Mouse (Mus musculus) midbrain, embryonic 13.5 days (tissue): ENCODE measurements around the gene Adgrb2. TPM values are rescaled to one million over a fixed set of nuclear protein-coding genes. Genes with fewer than 3 reads are reported as not detected.

Experiments used
- ATAC-seq: fragments of 200-750 bp; cut with Nextera tagmentation; 2 replicates; pipeline ENCODE4 v1.8.0; 2017; ENCODE audit warnings: mild to moderate bottlenecking, moderate TSS enrichment, moderate library complexity
- H3K27ac ChIP-seq: fragments of 300-500 bp; sonication (generic); 2 replicates; pipeline ENCODE4 v1.5.1; 2015; ENCODE audit warnings: inconsistent platforms, mild to moderate bottlenecking, moderate library complexity
- H3K27me3 ChIP-seq: fragments of 300-500 bp; sonication (generic); 2 replicates; pipeline ENCODE4 v1.6.1; 2015; ENCODE audit warnings: mild to moderate bottlenecking, inconsistent platforms
- H3K36me3 ChIP-seq: fragments of 300-500 bp; sonication (generic); 2 replicates; pipeline ENCODE4 v1.6.1; 2015; ENCODE audit warnings: mild to moderate bottlenecking, inconsistent platforms
- H3K4me1 ChIP-seq: fragments of 300-500 bp; sonication (generic); replicated peaks from 2 replicates; pipeline ENCODE4 v1.6.1; 2015; ENCODE audit warnings: inconsistent platforms
- H3K4me2 ChIP-seq: fragments of 300-500 bp; sonication (generic); replicated peaks from 2 replicates; pipeline ENCODE4 v1.6.1; 2015; ENCODE audit warnings: moderate library complexity, mild to moderate bottlenecking, inconsistent platforms
- H3K4me3 ChIP-seq: fragments of 300-500 bp; sonication (generic); replicated peaks from 2 replicates; pipeline ENCODE4 v1.5.1; 2015; ENCODE audit warnings: mild to moderate bottlenecking, inconsistent platforms
- H3K9ac ChIP-seq: fragments of 300-500 bp; sonication (generic); replicated peaks from 2 replicates; pipeline ENCODE4 v1.6.1; 2015; ENCODE audit warnings: mild to moderate bottlenecking, inconsistent platforms
- H3K9me3 ChIP-seq: fragments of 300-500 bp; sonication (generic); 2 replicates; pipeline ENCODE4 v1.6.1; 2016; ENCODE audit warnings: mild to moderate bottlenecking, inconsistent platforms
- WGBS: fragments of 180-500 bp; shearing (Covaris S2); methylation state at CpG from one replicate; pipeline ENCODE4 v1.1.7; 2015; 5-methylcytosine and 5-hydroxymethylcytosine counted together
- polyA plus RNA-seq: library from polyadenylated mRNA; unstranded; fragments of >200 nt; fragmentation: Nextera tagmentation; extraction: Ambion mirVana; gene quantifications from 2 replicates; pipeline ENCODE4 v1.2.1, GENCODE M21; 2015

Gene Adgrb2
- polyA plus RNA-seq, 1 experiment from 2014 or later, result 11.0 TPM

- H3K4me1 ChIP-seq, result peaks cover 52% of the 10 kb centered on the region
- WGBS, result 82% methylated on average over 16 of the region's 16 CpGs
Observed at GRCm38 (mm10) chr4:129992720-129993119, 8.1 kb downstream of the Adgrb2 start.

GRCm38 (mm10) chr4:129993213-129993612 lies 8.5 kb downstream of the Adgrb2 start:
- Histone ChIP-seq H3K27me3 (0 out of 2 replicates have a peak, but pooled peaks cover 7% of the 10 kb centered on the region), H3K36me3 (peaks cover 30% of the 10 kb centered on the region), H3K9ac (no peak overlapping the region), H3K27ac (no peak overlapping the region), H3K4me2 (no peak overlapping the region), H3K4me1 (peaks cover 47% of the 10 kb centered on the region), H3K4me3 (no peak overlapping the region), H3K9me3 (no peaks in the 10 kb centered on the region)
- no peak for ATAC-seq
- 92% methylated on average over 5 of the region's 5 CpGs for WGBS

More at GRCm38 (mm10) chr4:129992720-129993119, 8.1 kb downstream of the Adgrb2 start:
- H3K27ac ChIP-seq, result no peak overlapping the region
- no peak overlapping the region for H3K4me3 ChIP-seq
- H3K27me3 ChIP-seq, result 0 out of 2 replicates have a peak, but pooled peaks cover 7% of the 10 kb centered on the region
- H3K4me2 ChIP-seq, result no peak overlapping the region
- peaks cover 30% of the 10 kb centered on the region for H3K36me3 ChIP-seq
- H3K9me3 ChIP-seq, result no peaks in the 10 kb centered on the region
- H3K9ac ChIP-seq, result no peak overlapping the region
- ATAC-seq, result no peak

- no peak overlapping the region for H3K4me3 ChIP-seq
- no peaks in the 10 kb centered on the region for H3K9me3 ChIP-seq
- 0 out of 2 replicates have a peak overlapping the region, but pooled peaks have one; percentile 2 for H3K27ac ChIP-seq
- H3K27me3 ChIP-seq, result 0 out of 2 replicates have a peak, but pooled peaks cover 7% of the 10 kb centered on the region
- peaks cover 38% of the 10 kb centered on the region for H3K4me1 ChIP-seq
- H3K36me3 ChIP-seq, result peaks cover 32% of the 10 kb centered on the region
- ATAC-seq, result no peak
- WGBS, result 79% methylated on average over 16 of the region's 16 CpGs
- 0 out of 2 replicates have a peak overlapping the region, but pooled peaks have one; percentile 19 for H3K9ac ChIP-seq
- H3K4me2 ChIP-seq, result no peak overlapping the region
Observed at GRCm38 (mm10) chr4:129993944-129994695, 9.4 kb downstream of the Adgrb2 start.

DNA sequence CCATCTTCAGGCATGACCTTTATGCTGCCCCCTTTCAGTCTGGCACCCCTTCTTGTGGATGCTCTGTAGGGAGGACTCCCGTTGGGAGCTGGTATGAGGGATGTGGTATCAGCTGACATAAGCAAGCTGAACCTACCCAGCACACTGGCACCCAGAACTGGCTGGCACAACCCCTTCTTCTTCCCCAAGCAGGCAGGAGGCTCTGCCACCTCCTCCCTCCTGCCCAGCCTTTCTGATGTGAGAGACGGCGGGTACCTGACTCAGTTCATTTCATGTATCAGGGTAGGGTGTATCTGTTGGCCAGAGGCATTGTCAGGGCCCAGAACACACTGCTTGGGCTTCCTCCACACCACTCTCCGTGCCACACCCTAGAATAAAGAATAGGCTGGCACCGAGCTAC lies 10.1 kb downstream of the Adgrb2 start:
- no peak for ATAC-seq
- Histone ChIP-seq H3K9me3 (no peaks in the 10 kb centered on the region), H3K4me3 (no peak overlapping the region), H3K36me3 (peaks cover 34% of the 10 kb centered on the region), H3K27ac (peak overlapping the region; percentile 2; the same call in 1 of the 2 replicates), H3K4me2 (no peak overlapping the region), H3K4me1 (peaks cover 32% of the 10 kb centered on the region), H3K27me3 (0 out of 2 replicates have a peak, but pooled peaks cover 7% of the 10 kb centered on the region), H3K9ac (no peak overlapping the region)
- 85% methylated on average over 5 of the region's 5 CpGs for WGBS

GRCm38 (mm10) chr4:129995255-129995654 lies 10.6 kb downstream of the Adgrb2 start:
- Histone ChIP-seq H3K9me3 (no peaks in the 10 kb centered on the region), H3K4me2 (no peak overlapping the region), H3K9ac (no peak overlapping the region), H3K4me1 (peaks cover 30% of the 10 kb centered on the region), H3K27ac (no peak overlapping the region), H3K4me3 (no peak overlapping the region), H3K27me3 (0 out of 2 replicates have a peak, but pooled peaks cover 7% of the 10 kb centered on the region), H3K36me3 (peaks cover 34% of the 10 kb centered on the region)
- no peak for ATAC-seq
- WGBS, result 90% methylated on average over 8 of the region's 8 CpGs

- WGBS, result 80% methylated on average over 4 of the region's 4 CpGs
- no peak for ATAC-seq
- Histone ChIP-seq H3K4me3 (no peak overlapping the region), H3K4me1 (peaks cover 30% of the 10 kb centered on the region), H3K4me2 (no peak overlapping the region), H3K36me3 (peaks cover 34% of the 10 kb centered on the region), H3K9me3 (no peaks in the 10 kb centered on the region), H3K27ac (no peak overlapping the region), H3K27me3 (0 out of 2 replicates have a peak, but pooled peaks cover 7% of the 10 kb centered on the region), H3K9ac (no peak overlapping the region)
Observed at GRCm38 (mm10) chr4:129996015-129996414, 11.3 kb downstream of the Adgrb2 start.

DNA sequence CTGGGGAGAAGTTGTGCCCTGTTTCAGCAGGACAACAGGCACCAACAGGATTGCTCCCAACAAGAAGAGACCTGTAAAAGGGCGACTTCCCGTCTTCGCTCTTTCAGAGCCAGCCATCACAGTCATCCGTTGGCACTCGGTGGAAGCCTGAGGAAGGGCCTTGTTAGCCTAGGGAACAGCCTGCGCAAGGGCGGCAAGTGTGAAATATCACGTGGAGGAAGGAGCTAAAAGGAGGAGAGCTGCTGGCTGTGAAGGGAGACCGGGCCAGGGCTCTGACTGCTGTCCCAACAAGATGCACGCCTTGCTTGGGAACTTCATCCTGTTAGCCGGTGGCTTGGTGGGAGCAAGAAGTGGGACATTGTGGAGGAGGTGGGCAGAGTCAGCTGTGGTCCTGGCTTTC lies 13.5 kb downstream of the Adgrb2 start:
- 79% methylated on average over 11 of the region's 11 CpGs for WGBS
- Histone ChIP-seq H3K36me3 (peaks cover 22% of the 10 kb centered on the region), H3K9ac (no peak overlapping the region)

DNA sequence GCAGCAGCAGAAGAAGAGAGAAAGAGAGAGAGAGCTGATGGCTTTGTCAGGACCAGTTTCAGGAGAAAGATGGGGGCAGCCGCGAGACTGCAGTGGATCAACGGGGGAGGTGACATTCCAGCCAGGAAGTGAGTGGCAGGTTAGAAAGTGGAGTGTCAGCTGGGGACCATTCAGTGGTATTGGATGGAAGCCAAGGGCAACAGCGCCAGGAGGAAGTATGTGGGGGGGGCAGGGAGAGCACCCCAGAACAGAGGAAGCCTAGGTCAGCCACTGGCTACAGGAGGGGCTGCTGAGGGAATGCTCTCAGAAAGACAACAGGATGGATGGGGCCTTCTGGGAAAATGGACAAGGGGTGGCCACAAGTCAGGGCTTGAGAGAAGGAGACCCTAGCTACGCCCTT lies 17.0 kb downstream of the Adgrb2 start:
- Histone ChIP-seq H3K36me3 (0 out of 2 replicates have a peak, but pooled peaks cover 13% of the 10 kb centered on the region), H3K4me2 (no peak overlapping the region), H3K4me3 (no peak overlapping the region), H3K27me3 (no peaks in the 10 kb centered on the region), H3K27ac (peak overlapping the region; percentile 22; the same call in 1 of the 2 replicates), H3K9me3 (no peaks in the 10 kb centered on the region), H3K4me1 (peaks cover 26% of the 10 kb centered on the region), H3K9ac (no peak overlapping the region)
- WGBS, result 49% methylated on average over 5 of the region's 5 CpGs
- 0 out of 2 replicates have a peak, but pooled peaks have one; percentile 4 for ATAC-seq

More for the DNA sequence above, 13.5 kb downstream of the Adgrb2 start:
- Histone ChIP-seq H3K27ac (no peak overlapping the region), H3K27me3 (0 out of 2 replicates have a peak, but pooled peaks cover 7% of the 10 kb centered on the region), H3K4me2 (no peak overlapping the region), H3K9me3 (no peaks in the 10 kb centered on the region), H3K4me3 (no peak overlapping the region), H3K4me1 (peaks cover 36% of the 10 kb centered on the region)
- ATAC-seq, result no peak

GRCm38 (mm10) chr4:130002157-130002556 lies 17.5 kb downstream of the Adgrb2 start:
- Histone ChIP-seq H3K9ac (no peak overlapping the region), H3K4me1 (peaks cover 31% of the 10 kb centered on the region), H3K9me3 (no peaks in the 10 kb centered on the region), H3K36me3 (0 out of 2 replicates have a peak, but pooled peaks cover 13% of the 10 kb centered on the region), H3K27me3 (peaks cover 4% of the 10 kb centered on the region; the same call in 1 of the 2 replicates), H3K4me3 (no peak overlapping the region), H3K27ac (peak overlapping the region; percentile 22; the same call in 1 of the 2 replicates), H3K4me2 (no peak overlapping the region)
- 72% methylated on average over 10 of the region's 10 CpGs for WGBS
- ATAC-seq, result peak; percentile 60; the same call in 1 of the 2 replicates

DNA sequence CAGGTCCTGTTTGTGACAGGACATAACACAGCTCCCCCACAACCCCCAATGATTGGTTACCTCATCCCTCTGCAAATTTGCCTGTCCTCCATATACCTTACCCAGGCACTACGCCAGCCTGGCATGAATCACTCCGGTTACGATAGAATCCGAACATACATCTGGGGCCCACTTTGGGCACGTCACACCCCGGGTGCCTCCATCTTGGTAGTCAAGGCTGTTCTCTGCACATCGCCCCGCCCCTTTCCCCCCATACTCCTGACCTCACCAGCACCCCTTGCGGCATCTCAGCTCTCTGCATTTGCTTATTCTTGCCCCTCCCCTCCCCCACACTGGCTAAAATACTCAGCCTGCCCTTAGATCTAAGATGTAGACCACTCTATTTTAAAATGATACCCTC lies 20.9 kb downstream of the Adgrb2 start:
- Histone ChIP-seq H3K4me3 (no peak overlapping the region), H3K36me3 (peaks cover 29% of the 10 kb centered on the region), H3K27me3 (peaks cover 5% of the 10 kb centered on the region; the same call in 1 of the 2 replicates), H3K4me2 (no peak overlapping the region), H3K4me1 (peaks cover 31% of the 10 kb centered on the region), H3K27ac (no peak overlapping the region), H3K9ac (no peak overlapping the region), H3K9me3 (no peaks in the 10 kb centered on the region)
- WGBS, result 60% methylated on average over 9 of the region's 9 CpGs
- ATAC-seq, result no peak

- no peak overlapping the region for H3K27ac ChIP-seq
- H3K4me1 ChIP-seq, result peaks cover 22% of the 10 kb centered on the region
- peak overlapping the region; percentile 50 for H3K4me2 ChIP-seq
- H3K4me3 ChIP-seq, result no peak overlapping the region; the same call in 1 of the 2 replicates
- H3K27me3 ChIP-seq, result peaks cover 5% of the 10 kb centered on the region; the same call in 1 of the 2 replicates
- WGBS, result 27% methylated on average over 25 of the region's 25 CpGs
- H3K36me3 ChIP-seq, result peaks cover 38% of the 10 kb centered on the region
- H3K9ac ChIP-seq, result 0 out of 2 replicates have a peak overlapping the region, but pooled peaks have one; percentile 46
- H3K9me3 ChIP-seq, result no peaks in the 10 kb centered on the region
- ATAC-seq, result no peak
Observed at GRCm38 (mm10) chr4:130006533-130006932, 21.9 kb downstream of the Adgrb2 start.

DNA sequence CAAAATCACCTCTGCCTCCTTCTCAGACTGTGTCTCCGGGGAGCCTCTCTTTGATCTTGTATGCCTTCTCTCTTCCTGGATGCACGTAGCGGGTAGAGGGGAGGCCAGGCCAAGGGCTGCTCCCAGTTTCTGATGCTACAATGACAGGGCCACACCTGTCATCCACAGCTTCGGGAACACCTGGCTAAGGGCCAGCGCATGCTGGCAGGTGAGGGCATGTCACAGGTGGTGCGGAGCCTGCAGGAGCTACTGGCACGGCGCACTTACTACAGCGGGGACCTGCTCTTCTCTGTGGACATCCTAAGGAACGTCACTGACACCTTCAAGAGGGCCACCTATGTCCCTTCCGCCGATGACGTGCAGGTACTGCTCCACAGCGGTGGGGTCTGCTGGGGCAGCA lies 24.4 kb downstream of the Adgrb2 start:
- Histone ChIP-seq H3K27ac (no peak overlapping the region), H3K4me3 (no peak overlapping the region), H3K27me3 (peaks cover 5% of the 10 kb centered on the region), H3K4me2 (no peak overlapping the region), H3K4me1 (peaks cover 19% of the 10 kb centered on the region), H3K9ac (no peak overlapping the region), H3K36me3 (peaks cover 48% of the 10 kb centered on the region), H3K9me3 (no peaks in the 10 kb centered on the region)
- 81% methylated on average over 14 of the region's 14 CpGs for WGBS
- no peak for ATAC-seq
